Mouse (Mus musculus) right cerebral cortex, adult 18-20 months (tissue): ENCODE data around the gene Acad10.
A peak's percentile ranks its signal among the peaks of the same experiment; 100 is the strongest.
"Not testable (repeated sequence)": the region's sequence is repeated elsewhere in the genome, so short reads cannot be mapped to it uniquely, and the experiment has no call there.

Experiments used
- DNase-seq: peaks from one replicate; pipeline ENCODE4 v3.0.0; 2022; ENCODE audit warnings: mixed read lengths

Acad10 gene

GRCm38 (mm10) chr5:121656866-121657265 lies 3.4 kb downstream of the Acad10 start:
- not testable (repeated sequence) for DNase-seq

GRCm38 (mm10) chr5:121654526-121654925 lies 5.8 kb downstream of the Acad10 start:
- DNase-seq: no peak

- no peak for DNase-seq
Measured at GRCm38 (mm10) chr5:121649134-121649533, 11.2 kb downstream of the Acad10 start.

- DNase-seq: no peak
Measured at GRCm38 (mm10) chr5:121639601-121640000, 20.7 kb downstream of the Acad10 start.

- DNase-seq: no peak
Measured at GRCm38 (mm10) chr5:121637296-121637695, 23.0 kb downstream of the Acad10 start.

- no peak for DNase-seq
Measured at GRCm38 (mm10) chr5:121634668-121635067, 25.6 kb downstream of the Acad10 start.

GRCm38 (mm10) chr5:121632804-121633203 lies 27.5 kb downstream of the Acad10 start:
- no peak for DNase-seq

GRCm38 (mm10) chr5:121631106-121631647 lies 29.1 kb downstream of the Acad10 start:
- DNase-seq: not testable (repeated sequence)

- DNase-seq: peak; percentile 52
Measured at GRCm38 (mm10) chr5:121627871-121628270, 32.4 kb downstream of the Acad10 start.

GRCm38 (mm10) chr5:121623241-121623640 lies 37.1 kb downstream of the Acad10 start:
- DNase-seq: no peak

GRCm38 (mm10) chr5:121621102-121621501 lies 39.2 kb downstream of the Acad10 start:
- DNase-seq: no peak

- peak; percentile 78 for DNase-seq
Measured at GRCm38 (mm10) chr5:121618592-121619513, 41.5 kb downstream of the Acad10 start, which contains the start of gene Acad12. TSS of gene Acad12 (minus strand) at chr5:121618938.

GRCm38 (mm10) chr5:121614921-121615320 lies 45.4 kb downstream of the Acad10 start:
- DNase-seq: not testable (repeated sequence)

GRCm38 (mm10) chr5:121612036-121612435 lies 48.3 kb downstream of the Acad10 start:
- no peak for DNase-seq

GRCm38 (mm10) chr5:121609556-121610135 lies 50.7 kb downstream of the Acad10 start:
- not testable (repeated sequence) for DNase-seq

- DNase-seq: peak; percentile 64
Measured at GRCm38 (mm10) chr5:121606151-121606550, 54.2 kb downstream of the Acad10 start.

- DNase-seq: not testable (repeated sequence)
Measured at GRCm38 (mm10) chr5:121603815-121604214, 56.5 kb downstream of the Acad10 start.

GRCm38 (mm10) chr5:121601547-121602299 lies 58.6 kb downstream of the Acad10 start:
- peak; percentile 87 for DNase-seq

- no peak for DNase-seq
Measured at GRCm38 (mm10) chr5:121598871-121599610, 61.3 kb downstream of the Acad10 start.

- DNase-seq: no peak
Measured at GRCm38 (mm10) chr5:121597991-121598537, 62.2 kb downstream of the Acad10 start.

- DNase-seq: no peak
Measured at GRCm38 (mm10) chr5:121597332-121597731, 63.0 kb downstream of the Acad10 start.

- no peak for DNase-seq
Measured at GRCm38 (mm10) chr5:121596226-121596625, 64.1 kb downstream of the Acad10 start.
